Mouse (Mus musculus): ENCODE results near the gene Dctn3.

GRCm38 (mm10) chr4:41665009-41665675 is 57.8 kb downstream of the Dctn3 start:
- TF ChIP-seq POLR2A (IDR thresholded peaks at IDR 0.05; ENCODE audit: low read depth, low read length), result no peak
- no peak for TF ChIP-seq CTCF (IDR thresholded peaks at IDR 0.05; ENCODE audit: borderline replicate concordance, insufficient read depth, low read length)
